Mouse (Mus musculus): Measurements from ENCODE around the gene Pemt. TPM values are rescaled to one million over a fixed set of nuclear protein-coding genes. Genes with fewer than 3 reads are reported as not detected.

Gene Pemt
- total and polyA plus RNA-seq, 3 experiments = 8.4 to 12.5 (median 11.2) TPM

GRCm38 (mm10) chr11:60056520-60056919 is 10.2 kb upstream of the Pemt start:
- no peak for DNase-seq

GRCm38 (mm10) chr11:60048841-60049240 is 2.6 kb upstream of the Pemt start:
- DNase-seq = no peak

- no peak for DNase-seq
These were observed 622 bp downstream of the Pemt start for GRCm38 (mm10) chr11:60045676-60046057.

- DNase-seq = no peak
These were observed 1.5 kb downstream of the Pemt start for GRCm38 (mm10) chr11:60044777-60045176.

- no peak for DNase-seq
These were observed 4.0 kb downstream of the Pemt start for GRCm38 (mm10) chr11:60042277-60042676.

GRCm38 (mm10) chr11:60036537-60037220 is 9.6 kb downstream of the Pemt start:
- DNase-seq = no peak

GRCm38 (mm10) chr11:60034911-60035400 is 11.3 kb downstream of the Pemt start:
- peak; percentile 58 for DNase-seq

- DNase-seq = peak; percentile 12
These were observed 12.0 kb downstream of the Pemt start for GRCm38 (mm10) chr11:60034293-60034692.

GRCm38 (mm10) chr11:60032586-60033430 is 13.5 kb downstream of the Pemt start:
- peak; percentile 18 for DNase-seq

- no peak for DNase-seq
These were observed 15.4 kb downstream of the Pemt start for GRCm38 (mm10) chr11:60030747-60031331.

GRCm38 (mm10) chr11:60029976-60030375 is 16.3 kb downstream of the Pemt start:
- no peak for DNase-seq

- peak; percentile 62 for DNase-seq
These were observed 18.1 kb downstream of the Pemt start for GRCm38 (mm10) chr11:60027913-60028875.

GRCm38 (mm10) chr11:60027272-60027671 is 19.0 kb downstream of the Pemt start:
- peak; percentile 80 for DNase-seq

GRCm38 (mm10) chr11:60026166-60026565 is 20.1 kb downstream of the Pemt start:
- no peak for DNase-seq

- no peak for DNase-seq
These were observed 25.1 kb downstream of the Pemt start for GRCm38 (mm10) chr11:60021201-60021600.

GRCm38 (mm10) chr11:60016726-60017125 is 29.6 kb downstream of the Pemt start:
- peak; percentile 35 for DNase-seq

- no peak for DNase-seq
These were observed 34.8 kb downstream of the Pemt start for GRCm38 (mm10) chr11:60011516-60011915.

- no peak for DNase-seq
These were observed 36.8 kb downstream of the Pemt start for GRCm38 (mm10) chr11:60009451-60009850.

- DNase-seq = no peak
These were observed 40.4 kb downstream of the Pemt start for GRCm38 (mm10) chr11:60005866-60006265.

GRCm38 (mm10) chr11:60004716-60005115 is 41.6 kb downstream of the Pemt start:
- DNase-seq = no peak

- DNase-seq = no peak
These were observed 42.5 kb downstream of the Pemt start for GRCm38 (mm10) chr11:60003811-60004210.

All from adrenal gland, adult 2 months (tissue).